Mouse (Mus musculus) left cerebral cortex, postnatal 4 days (tissue): ENCODE results near the gene Tgds. TPM values are rescaled to one million over a fixed set of nuclear protein-coding genes. Genes with fewer than 3 reads are reported as not detected.

Experiments
- total RNA-seq, 2 experiments: library from RNA; stranded (reverse); gene quantifications; 2 replicates each; pipeline ENCODE4 v1.2.3; 2021

Gene Tgds
- total RNA-seq, 2 experiments from 2014 or later, result 7.9 to 10.3 TPM

Other genes with a start within 250 kb of the Tgds start
- gene Dct, start 80.5 kb downstream of the Tgds start, total RNA-seq, result 1 to 10 TPM in 1 of 2 experiments, not detected in 1; 1.1 TPM
- gene Gpr180, start 4.4 kb upstream of the Tgds start, total RNA-seq, result 10 to 100 TPM; 24.5 to 27.2 TPM
- gene Sox21, start 104.3 kb upstream of the Tgds start, total RNA-seq, result 10 to 100 TPM; 10.8 to 11.7 TPM
- gene Gm9376, start 134.2 kb upstream of the Tgds start, total RNA-seq, result not detected